Mouse (Mus musculus) myocyte (in vitro differentiated cells): ENCODE results near the gene Trp53i13.

Experiments
- CEBPB ChIP-seq: IDR thresholded peaks from 2 replicates; pipeline ENCODE4 v1.6.1; 2011; ENCODE audit warnings: mild to moderate bottlenecking, moderate library complexity; ENCODE audit not compliant: poor library complexity, insufficient read depth, severe bottlenecking
- E2F4 ChIP-seq: IDR thresholded peaks from one replicate; pipeline ENCODE4 v1.6.1; 2011; ENCODE audit warnings: mild to moderate bottlenecking, control low read depth, moderate library complexity; ENCODE audit not compliant: insufficient read depth
- POLR2A ChIP-seq: IDR thresholded peaks from one replicate; pipeline ENCODE4 v1.6.1; 2011; ENCODE audit warnings: low read depth, mild to moderate bottlenecking, control low read depth, moderate library complexity; ENCODE audit not compliant: insufficient read length
- TCF12 ChIP-seq: IDR thresholded peaks from one replicate; pipeline ENCODE4 v1.6.1; 2011; ENCODE audit warnings: mild to moderate bottlenecking, control low read depth; ENCODE audit not compliant: poor library complexity, insufficient read depth, severe bottlenecking

DNA sequence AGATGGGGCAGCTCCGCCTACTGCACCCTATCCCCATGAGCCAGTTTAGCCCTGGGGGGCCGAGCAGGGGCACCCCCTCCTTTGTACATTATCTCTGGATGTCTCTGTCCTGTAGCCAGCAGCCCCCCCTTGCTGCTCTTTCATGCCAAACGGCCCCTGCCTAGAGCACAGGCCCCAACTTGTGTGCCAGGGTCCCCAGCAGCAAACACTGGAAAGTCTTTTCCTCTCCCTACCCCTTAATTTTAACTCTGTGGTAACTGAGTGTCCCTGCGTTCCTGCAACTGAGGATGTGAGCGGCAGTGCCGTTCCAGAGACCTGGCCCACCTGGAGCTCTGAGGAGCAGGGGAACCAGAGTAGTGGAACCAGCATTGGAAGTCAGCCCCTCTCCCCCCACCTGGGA is 8.8 kb downstream of the Trp53i13 start:
- TF ChIP-seq POLR2A (no peak), TCF12 (no peak), CEBPB (no peak), E2F4 (no peak)
